Mouse (Mus musculus): Measurements from ENCODE around the gene Unc5b. TPM values are rescaled to one million over a fixed set of nuclear protein-coding genes. Genes with fewer than 3 reads are reported as not detected.

The Unc5b gene
- total RNA-seq, 1 experiment from 2014 or later, result 11.3 TPM

- no peak for DNase-seq
Observed at GRCm38 (mm10) chr10:60720461-60720860, 110.9 kb downstream of the Unc5b start.

GRCm38 (mm10) chr10:60718491-60718890, 112.9 kb downstream of the Unc5b start:
- DNase-seq, result no peak

- no peak for DNase-seq
Observed at GRCm38 (mm10) chr10:60716449-60716848, 114.9 kb downstream of the Unc5b start.

Other genes with a start within 250 kb of the Unc5b start
- 4.0 and 4.5 TPM in 2 replicates for gene Cdh23, start 135.1 kb downstream of the Unc5b start, total RNA-seq (2021)
- 14.3 and 20.7 TPM in 2 replicates for gene Slc29a3, start 78.8 kb downstream of the Unc5b start, total RNA-seq (2021)